Comparison of ENCODE assay signal across 10 mouse cellular contexts in the genomic region with DNA sequence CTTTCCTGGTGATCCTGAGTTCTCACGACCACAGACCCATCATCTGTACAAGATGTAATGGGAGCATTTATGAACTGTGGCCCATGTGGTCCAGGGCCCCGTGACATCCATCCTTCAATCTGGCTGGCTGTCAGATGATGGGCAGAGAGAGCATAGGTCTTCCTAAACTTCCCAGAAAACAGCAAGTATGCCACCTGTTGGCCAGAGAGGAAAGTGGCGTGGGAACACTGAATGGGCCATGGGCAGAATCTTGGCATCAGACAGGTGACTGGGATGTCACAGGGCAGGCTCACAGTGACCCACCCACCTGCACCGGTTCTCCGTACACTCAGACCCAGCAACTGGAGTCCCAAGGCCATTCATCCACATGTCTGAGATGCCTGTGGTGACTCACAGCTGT. TPM values are rescaled to one million over a fixed set of nuclear protein-coding genes. Genes with fewer than 3 reads are reported as not detected.
DNase-seq lines count a peak whose midpoint lies in the region; ATAC-seq lines count a peak whose summit lies in the region.
"Had no signal": no experiment of that assay in that cellular context is flagged by ENCODE, and none has a peak within 500 bp of the region (broad histone marks: within the 10 kb centered on the region; RNA-seq: fewer than 3 reads in every experiment).

No protein-coding gene starts in this region.

- no peak for ATAC-seq in midbrain, embryonic 14.5 days (ENCODE audit: low FRiP score, low TSS enrichment)
- ATAC-seq in midbrain, embryonic 16.5 days = no peak
- ATAC-seq: Patski had no signal

- H3K27ac ChIP-seq in midbrain, embryonic 14.5 days (replicated peaks; ENCODE audit: low read depth, low read length) = no peak overlapping the region
- H3K27ac ChIP-seq in midbrain, embryonic 16.5 days (ENCODE audit: low read length) = no peak overlapping the region
- H3K27ac ChIP-seq: lung, embryonic 15.5 days had no signal

- H3K4me2 ChIP-seq in midbrain, embryonic 14.5 days (ENCODE audit: low read length) = no peak overlapping the region
- no peak overlapping the region for H3K4me2 ChIP-seq in midbrain, embryonic 16.5 days (ENCODE audit: low read length)
- H3K4me2 ChIP-seq: lung, embryonic 15.5 days had no signal

- H3K36me3 ChIP-seq in midbrain, embryonic 14.5 days (ENCODE audit: control insufficient read depth, insufficient read depth, low read length) = no peaks in the 10 kb centered on the region
- H3K36me3 ChIP-seq in midbrain, embryonic 16.5 days (ENCODE audit: control insufficient read depth, insufficient read depth, low read length) = no peaks in the 10 kb centered on the region
- H3K36me3 ChIP-seq: lung, embryonic 15.5 days had no signal

- no peaks in the 10 kb centered on the region for H3K27me3 ChIP-seq in midbrain, embryonic 14.5 days (ENCODE audit: control insufficient read depth, insufficient read depth, low read length)
- no peaks in the 10 kb centered on the region for H3K27me3 ChIP-seq in midbrain, embryonic 16.5 days (ENCODE audit: control insufficient read depth, insufficient read depth, low read depth, low read length)
- H3K27me3 ChIP-seq: lung, embryonic 15.5 days; Patski had no signal

- H3K9me3 ChIP-seq in midbrain, embryonic 14.5 days (ENCODE audit: control insufficient read depth, low read length) = no peaks in the 10 kb centered on the region
- no peaks in the 10 kb centered on the region for H3K9me3 ChIP-seq in midbrain, embryonic 16.5 days (replicated peaks; ENCODE audit: control insufficient read depth, low read length, poor library complexity, severe bottlenecking)
- H3K9me3 ChIP-seq: lung, embryonic 15.5 days had no signal

- DNase-seq in embryo, embryonic 10 days (ENCODE audit: low spot score) = peak; percentile 56
- no peak for DNase-seq in embryo, embryonic 9.5 days (ENCODE audit: extremely low spot score)
- peak; percentile 61 for DNase-seq in midbrain, embryonic 14.5 days
- peak; percentile 77 to 83 for DNase-seq in cerebellum, postnatal 14 days
- peak; percentile 55 to 63 for DNase-seq in lung, adult 18-20 months
- peak; percentile 48 to 50 for DNase-seq in thymus, postnatal 10 days (ENCODE audit: low spot score in 2 of 2)
- no peak for DNase-seq in urinary bladder, postnatal 36 days (ENCODE audit: low spot score in 2 of 2)

- WGBS in midbrain, embryonic 14.5 days = 30% methylated on average over 5 of the region's 5 CpGs
- 33% methylated on average over 5 of the region's 5 CpGs for WGBS in midbrain, embryonic 16.5 days

- no peak overlapping the region for H3K4me3 ChIP-seq in midbrain, embryonic 14.5 days (replicated peaks; ENCODE audit: low read depth, low read length)
- H3K4me3 ChIP-seq in midbrain, embryonic 16.5 days (ENCODE audit: low read depth, low read length) = no peak overlapping the region
- H3K4me3 ChIP-seq: lung, embryonic 15.5 days had no signal

- no peak overlapping the region for H3K9ac ChIP-seq in midbrain, embryonic 14.5 days (replicated peaks; ENCODE audit: low read length)
- H3K9ac ChIP-seq in midbrain, embryonic 16.5 days (ENCODE audit: low read depth, low read length) = no peak overlapping the region
- H3K9ac ChIP-seq: lung, embryonic 15.5 days had no signal

- peaks cover 1% of the 10 kb centered on the region for H3K4me1 ChIP-seq in midbrain, embryonic 14.5 days (ENCODE audit: control insufficient read depth, insufficient read depth, low read length)
- H3K4me1 ChIP-seq in midbrain, embryonic 16.5 days (ENCODE audit: control insufficient read depth, insufficient read depth, low read length) = peaks cover 4% of the 10 kb centered on the region

RNA-seq across cellular contexts. Expression of a gene that starts 4.4 kb away (rescaled TPM):
- polyA plus RNA-seq in midbrain, embryonic 14.5 days (2014; fragmentation: Nextera tagmentation; extraction: Ambion mirVana) = 17.3 and 19.2 TPM in 2 replicates
- polyA plus RNA-seq in midbrain, embryonic 16.5 days (2015; fragmentation: Nextera tagmentation; extraction: Ambion mirVana) = 15.2 and 15.9 TPM in 2 replicates

RNA-seq across cellular contexts. Expression of a gene that starts 6.5 kb away (rescaled TPM):
- 318 and 409 TPM in 2 replicates for polyA plus RNA-seq in midbrain, embryonic 14.5 days (2014; fragmentation: Nextera tagmentation; extraction: Ambion mirVana)
- polyA plus RNA-seq in midbrain, embryonic 16.5 days (2015; fragmentation: Nextera tagmentation; extraction: Ambion mirVana) = 374 and 380 TPM in 2 replicates

RNA-seq across cellular contexts. Expression of a gene that starts 23.5 kb away (rescaled TPM):
- polyA plus RNA-seq in midbrain, embryonic 14.5 days (2014; fragmentation: Nextera tagmentation; extraction: Ambion mirVana) = 2.1 and 3.9 TPM in 2 replicates
- polyA plus RNA-seq in midbrain, embryonic 16.5 days (2015; fragmentation: Nextera tagmentation; extraction: Ambion mirVana) = 0.50 and 2.4 TPM in 2 replicates

RNA-seq across cellular contexts. Expression of a gene that starts 23.8 kb away (rescaled TPM):
- polyA plus RNA-seq in midbrain, embryonic 14.5 days (2014; fragmentation: Nextera tagmentation; extraction: Ambion mirVana) = 167 and 206 TPM in 2 replicates
- polyA plus RNA-seq in midbrain, embryonic 16.5 days (2015; fragmentation: Nextera tagmentation; extraction: Ambion mirVana) = 148 and 149 TPM in 2 replicates

RNA-seq across cellular contexts. Expression of a gene that starts 30.4 kb away (rescaled TPM):
- polyA plus RNA-seq in midbrain, embryonic 14.5 days (2014; fragmentation: Nextera tagmentation; extraction: Ambion mirVana) = 8.8 and 9.2 TPM in 2 replicates
- polyA plus RNA-seq in midbrain, embryonic 16.5 days (2015; fragmentation: Nextera tagmentation; extraction: Ambion mirVana) = 11.4 and 14.9 TPM in 2 replicates

Comparison
In these comparisons a context has a peak if more than half of its experiments do, and no peak if none do; other contexts are left out.
1. DNase-seq: peak in embryo, embryonic 10 days (single experiment), midbrain, embryonic 14.5 days (single experiment), cerebellum, postnatal 14 days (2 of 2), lung, adult 18-20 months (2 of 2) and thymus, postnatal 10 days (2 of 2); none in embryo, embryonic 9.5 days (single experiment) and urinary bladder, postnatal 36 days (0 of 2).